Mouse (Mus musculus) subcutaneous adipose tissue, adult 2 months (tissue): ENCODE results near the gene Nudt16. TPM values are rescaled to one million over a fixed set of nuclear protein-coding genes. Genes with fewer than 3 reads are reported as not detected.

ENCODE experiments used
- polyA plus RNA-seq: library from polyadenylated mRNA; depleted of rRNA; stranded (reverse); fragments of >200 nt; gene quantifications from 2 replicates; pipeline ENCODE4 v1.2.3, GENCODE M21; 2012; ENCODE audit warnings: low replicate concordance; rRNA removed

Gene Nudt16
- polyA plus RNA-seq, result 12.9 and 13.4 TPM in 2 replicates

DNA sequence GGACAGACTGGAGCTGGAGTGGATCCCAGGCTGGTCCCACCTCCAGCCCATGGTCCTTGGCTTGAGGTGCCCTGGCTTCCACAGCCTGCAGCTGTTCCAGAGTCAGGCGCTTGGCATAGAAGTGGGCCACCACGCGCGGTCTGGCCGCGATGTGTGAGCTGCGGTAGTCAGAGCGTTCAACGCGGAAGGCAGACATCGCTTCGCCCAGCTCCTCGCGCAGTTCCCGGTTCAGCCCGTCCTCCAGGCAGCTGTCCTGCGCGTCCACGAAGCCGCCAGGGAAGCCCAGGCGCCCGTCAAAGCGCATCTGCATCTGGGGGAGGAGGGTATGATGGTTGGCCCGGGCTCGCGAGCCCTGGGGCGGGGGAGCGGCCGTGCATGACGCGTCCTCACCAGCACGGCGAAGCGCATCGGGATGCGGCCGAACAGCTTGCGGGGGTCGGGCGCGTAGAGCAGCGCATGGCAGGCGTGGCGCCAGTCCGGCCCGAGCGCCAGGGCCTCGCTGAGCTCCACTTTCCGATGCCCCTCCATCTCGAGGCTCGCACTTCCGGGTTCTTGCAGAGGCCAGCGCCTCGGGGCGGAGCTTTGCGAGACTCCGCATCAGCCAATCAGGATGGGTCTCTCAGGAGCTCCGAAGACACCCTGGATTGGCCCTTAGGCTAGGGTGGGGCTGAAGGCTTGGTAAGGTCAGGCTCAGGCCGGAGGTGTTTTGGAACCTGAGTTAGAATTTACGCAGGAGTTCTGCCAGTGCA, at the start of gene Nudt16:
Gene Nudt16 (minus strand): TSS at position 572 of the 749 bp plus-strand sequence.

DNA sequence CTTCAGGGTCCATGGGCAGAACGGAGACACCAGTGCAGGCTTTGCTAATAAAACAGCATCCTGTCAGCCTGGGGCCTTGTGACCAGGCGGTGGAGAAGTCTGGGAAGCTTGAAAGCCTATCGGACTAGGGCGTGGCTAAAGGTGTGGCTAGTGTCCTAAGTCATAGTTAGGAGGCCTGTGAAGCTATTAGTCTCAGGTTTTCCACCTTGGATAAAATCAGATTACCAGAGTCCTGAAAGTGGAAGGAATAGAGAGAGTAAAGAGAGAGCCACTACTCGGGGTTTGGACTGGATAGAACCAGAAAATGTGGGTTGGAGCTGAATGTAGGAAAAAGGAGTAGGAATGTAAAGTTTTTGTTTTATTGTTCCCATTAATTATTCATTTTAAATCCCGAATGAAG, 13.4 kb upstream of the Nudt16 start, which contains the start of gene 1700080E11Rik:
Gene 1700080E11Rik (minus strand): TSS at position 101 of the 400 bp plus-strand sequence.

Other genes starting within 250 kb of the Nudt16 start
- gene Mrpl3, start 78.6 kb downstream of the Nudt16 start, polyA plus RNA-seq, result 25.3 and 85.4 TPM in 2 replicates
- gene 1700080E11Rik, start 13.3 kb upstream of the Nudt16 start, polyA plus RNA-seq, result not detected in 2 replicates